Mouse (Mus musculus) thymus, adult 18-20 months (tissue): ENCODE results near the gene Zscan29.
A peak's percentile ranks its signal among the peaks of the same experiment; 100 is the strongest.

Experiments
- DNase-seq, 2 experiments: peaks; one replicate each; pipeline ENCODE4 v3.0.0; 2022; ENCODE audit warnings: mixed read lengths in 2 of 2

Zscan29 gene

GRCm38 (mm10) chr2:121170980-121171742, at the start of gene Zscan29:
Gene Zscan29, minus strand, starts transcription at chr2:121171125.
- peak; percentile 85 to 88 for DNase-seq

GRCm38 (mm10) chr2:121219994-121220393, 49.1 kb upstream of the Zscan29 start:
- DNase-seq: no peak

GRCm38 (mm10) chr2:121219177-121219576, 48.3 kb upstream of the Zscan29 start:
- no peak for DNase-seq

GRCm38 (mm10) chr2:121214491-121214890, 43.6 kb upstream of the Zscan29 start:
- DNase-seq: no peak

- no peak for DNase-seq
These were observed 35.6 kb upstream of the Zscan29 start for GRCm38 (mm10) chr2:121206541-121206940.

- no peak for DNase-seq
These were observed 33.4 kb upstream of the Zscan29 start for GRCm38 (mm10) chr2:121204276-121204675.

GRCm38 (mm10) chr2:121195466-121195865, 24.5 kb upstream of the Zscan29 start:
- no peak for DNase-seq

- DNase-seq: no peak
These were observed 17.6 kb upstream of the Zscan29 start for GRCm38 (mm10) chr2:121188530-121188929.

- no peak for DNase-seq
These were observed 13.2 kb upstream of the Zscan29 start for GRCm38 (mm10) chr2:121184142-121184541.

GRCm38 (mm10) chr2:121183431-121183830, 12.5 kb upstream of the Zscan29 start:
- no peak for DNase-seq

GRCm38 (mm10) chr2:121178828-121179479, 8.0 kb upstream of the Zscan29 start:
- DNase-seq: no peak

GRCm38 (mm10) chr2:121170481-121170971, 399 bp downstream of the Zscan29 start, which contains the start of gene Tubgcp4:
Gene Tubgcp4, plus strand, starts transcription at chr2:121170654.
- DNase-seq: no peak

GRCm38 (mm10) chr2:121169902-121170301, 1.0 kb downstream of the Zscan29 start:
- DNase-seq: peak; percentile 11 to 28

- DNase-seq: no peak
These were observed 1.8 kb downstream of the Zscan29 start for GRCm38 (mm10) chr2:121169173-121169572.

- no peak for DNase-seq
These were observed 17.8 kb downstream of the Zscan29 start for GRCm38 (mm10) chr2:121153100-121153499.

- no peak for DNase-seq
These were observed 21.2 kb downstream of the Zscan29 start for GRCm38 (mm10) chr2:121149679-121150078.

GRCm38 (mm10) chr2:121142415-121142814, 28.5 kb downstream of the Zscan29 start:
- DNase-seq: no peak

- no peak for DNase-seq
These were observed 29.5 kb downstream of the Zscan29 start for GRCm38 (mm10) chr2:121141216-121142035.

- peak; percentile 77 to 80 for DNase-seq
These were observed 30.7 kb downstream of the Zscan29 start, which contains the start of the genes Adal and Lcmt2 for GRCm38 (mm10) chr2:121140018-121140882. Gene Adal, plus strand, starts transcription at chr2:121140428. Gene Lcmt2, minus strand, starts transcription at chr2:121140653.

GRCm38 (mm10) chr2:121139266-121140017, 31.5 kb downstream of the Zscan29 start:
- peak; percentile 6 to 7 for DNase-seq

- no peak for DNase-seq
These were observed 33.6 kb downstream of the Zscan29 start for GRCm38 (mm10) chr2:121137371-121137770.
